Comparison of ENCODE assay signal across 8 mouse cellular contexts in the genomic region with DNA sequence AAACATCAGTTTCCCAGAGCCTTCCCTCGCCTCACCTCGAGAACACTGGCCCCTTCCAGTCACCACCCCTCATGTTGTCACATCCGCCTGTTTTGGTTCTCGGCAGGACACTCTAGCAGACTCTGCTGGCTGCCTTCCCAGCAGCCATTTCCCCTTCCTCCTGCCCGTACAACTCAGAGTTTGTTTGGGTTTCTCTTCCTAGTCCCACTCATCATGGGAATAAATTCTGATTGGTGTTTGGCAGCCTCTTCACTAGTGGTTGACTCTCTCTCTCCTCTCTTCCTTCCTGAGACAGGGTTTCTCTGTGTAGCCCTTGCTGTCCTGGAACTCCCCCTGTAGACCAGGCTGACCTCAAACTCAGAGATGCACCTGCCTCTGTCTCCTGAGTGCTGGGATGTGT. TPM values are rescaled to one million over a fixed set of nuclear protein-coding genes. Genes with fewer than 3 reads are reported as not detected.
DNase-seq lines count a peak whose midpoint lies in the region; ATAC-seq lines count a peak whose summit lies in the region.

No protein-coding gene starts in this region.

- no peak overlapping the region for H3K9ac ChIP-seq in heart, embryonic 12.5 days
- H3K9ac ChIP-seq in stomach, embryonic 14.5 days (replicated peaks; ENCODE audit: low read depth, low read length) = no peak overlapping the region

- peak overlapping the region; percentile 66 for H3K27ac ChIP-seq in heart, embryonic 12.5 days (ENCODE audit: poor library complexity, severe bottlenecking)
- no peak overlapping the region for H3K27ac ChIP-seq in stomach, embryonic 14.5 days (ENCODE audit: low read length)

- WGBS in heart, embryonic 12.5 days = 9% methylated on average over 5 of the region's 5 CpGs
- WGBS in stomach, embryonic 14.5 days = 9% methylated on average over 5 of the region's 5 CpGs

- H3K9me3 ChIP-seq in heart, embryonic 12.5 days (replicated peaks) = no peaks in the 10 kb centered on the region
- H3K9me3 ChIP-seq in stomach, embryonic 14.5 days (ENCODE audit: control insufficient read depth, low read depth, low read length) = no peaks in the 10 kb centered on the region

- peak; percentile 77 for ATAC-seq in heart, embryonic 12.5 days (ENCODE audit: insufficient number of reproducible peaks, low FRiP score)
- peak; percentile 69; the same call in 1 of the 2 replicates for ATAC-seq in stomach, embryonic 14.5 days (ENCODE audit: insufficient number of reproducible peaks, insufficient read depth, low FRiP score, low read depth)

- H3K36me3 ChIP-seq in heart, embryonic 12.5 days = no peaks in the 10 kb centered on the region
- H3K36me3 ChIP-seq in stomach, embryonic 14.5 days (ENCODE audit: control insufficient read depth, insufficient read depth, low read length) = no peaks in the 10 kb centered on the region

- peaks cover 26% of the 10 kb centered on the region for H3K4me1 ChIP-seq in heart, embryonic 12.5 days (replicated peaks)
- H3K4me1 ChIP-seq in stomach, embryonic 14.5 days (ENCODE audit: control insufficient read depth, insufficient read depth, low read length) = 0 out of 2 replicates have a peak, but pooled peaks cover 5% of the 10 kb centered on the region

- no peaks in the 10 kb centered on the region for H3K27me3 ChIP-seq in heart, embryonic 12.5 days (replicated peaks)
- no peaks in the 10 kb centered on the region for H3K27me3 ChIP-seq in stomach, embryonic 14.5 days (ENCODE audit: control insufficient read depth, insufficient read depth, low read length)

- DNase-seq in layer of hippocampus, adult 9-10 months (ENCODE audit: low spot score) = peak; percentile 33
- no peak for DNase-seq in layer of hippocampus, postnatal 36 days
- DNase-seq in adrenal gland, postnatal 10 days = peak; percentile 67
- peak; percentile 90 for DNase-seq in kidney, postnatal 10 days
- DNase-seq in lung, postnatal 25 days (ENCODE audit: low spot score) = peak; percentile 92
- DNase-seq in embryo, embryonic 10 days (ENCODE audit: low spot score) = no peak

- no peak overlapping the region for H3K4me3 ChIP-seq in heart, embryonic 12.5 days
- H3K4me3 ChIP-seq in stomach, embryonic 14.5 days (ENCODE audit: low read depth, low read length) = no peak overlapping the region

- peak overlapping the region; percentile 30; the same call in 1 of the 2 replicates for H3K4me2 ChIP-seq in heart, embryonic 12.5 days
- H3K4me2 ChIP-seq in stomach, embryonic 14.5 days (replicated peaks; ENCODE audit: low read depth, low read length) = peak overlapping the region; percentile 17

RNA-seq across cellular contexts. Expression of a gene that starts 32.6 kb away (rescaled TPM):
- 10 to 100 TPM; 88.1 to 93.9 TPM for total RNA-seq in layer of hippocampus, postnatal 36 days (2021)
- 100 to 1,000 TPM; 106 to 117 TPM for total RNA-seq in adrenal gland, postnatal 10 days (2021)
- polyA plus RNA-seq in heart, embryonic 12.5 days (2016; fragmentation: Nextera tagmentation; extraction: Ambion mirVana) = 69.3 and 70.9 TPM in 2 replicates
- polyA plus RNA-seq in stomach, embryonic 14.5 days (2014; fragmentation: Nextera tagmentation; extraction: Ambion mirVana) = 58.9 and 60.5 TPM in 2 replicates

RNA-seq across cellular contexts. Expression of a gene that starts 53.9 kb away (rescaled TPM):
- 10 to 100 TPM; 24.5 to 27.9 TPM for total RNA-seq in layer of hippocampus, postnatal 36 days (2021)
- 10 to 100 TPM; 20.6 to 25.3 TPM for total RNA-seq in adrenal gland, postnatal 10 days (2021)
- polyA plus RNA-seq in heart, embryonic 12.5 days (2016; fragmentation: Nextera tagmentation; extraction: Ambion mirVana) = 44.0 and 48.4 TPM in 2 replicates
- polyA plus RNA-seq in stomach, embryonic 14.5 days (2014; fragmentation: Nextera tagmentation; extraction: Ambion mirVana) = 50.7 and 54.5 TPM in 2 replicates

Comparison
In these comparisons a context has a peak if more than half of its experiments do, and no peak if none do; other contexts are left out.
1. DNase-seq: peak in layer of hippocampus, adult 9-10 months (single experiment), adrenal gland, postnatal 10 days (single experiment), kidney, postnatal 10 days (single experiment) and lung, postnatal 25 days (single experiment); none in layer of hippocampus, postnatal 36 days (0 of 2) and embryo, embryonic 10 days (single experiment).